Mouse (Mus musculus) retina, postnatal 1 day (tissue): ENCODE measurements around the gene Inafm2.

ENCODE experiments used
- DNase-seq: peaks from one replicate; pipeline ENCODE4 v3.0.0-alpha.2; 2012

Gene Inafm2

DNA sequence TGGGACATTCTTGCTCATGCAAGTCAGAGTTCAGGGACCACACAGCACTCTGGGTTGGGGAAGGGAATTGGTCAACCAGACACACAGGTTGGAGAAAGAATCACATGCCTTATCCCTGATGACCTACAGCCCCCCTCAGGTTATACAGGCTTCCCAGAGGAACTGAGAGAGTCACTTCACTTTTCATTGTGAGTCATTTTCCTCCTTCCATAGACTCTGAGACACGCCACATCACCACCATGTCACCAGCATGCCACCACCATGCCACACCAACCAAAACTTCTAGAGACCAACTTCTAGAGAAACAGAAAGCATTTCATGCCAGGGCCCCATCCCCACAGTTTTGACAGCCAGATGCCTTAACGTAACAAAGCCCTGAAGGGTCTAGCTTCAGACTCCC, 18.7 kb upstream of the Inafm2 start:
- DNase-seq, result no peak

DNA sequence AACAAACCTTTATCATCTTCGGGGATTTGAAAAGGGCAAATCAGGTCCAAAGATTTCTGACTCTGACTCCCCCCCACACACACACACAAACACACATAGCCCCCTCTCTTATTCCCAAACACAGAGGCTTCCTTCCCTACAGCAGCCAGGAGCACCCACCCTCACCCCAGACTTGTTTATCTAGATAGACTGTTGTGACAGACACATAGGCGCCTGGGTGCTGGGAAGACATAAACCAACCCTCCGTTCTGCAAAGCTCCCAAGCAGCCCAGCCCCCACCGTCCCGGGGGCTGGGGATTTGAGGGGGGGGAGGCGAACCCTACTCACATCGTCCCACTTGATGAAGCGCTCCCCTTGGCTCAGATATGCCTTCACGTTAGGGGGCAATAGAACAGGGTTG, 17.6 kb upstream of the Inafm2 start:
- no peak for DNase-seq

DNA sequence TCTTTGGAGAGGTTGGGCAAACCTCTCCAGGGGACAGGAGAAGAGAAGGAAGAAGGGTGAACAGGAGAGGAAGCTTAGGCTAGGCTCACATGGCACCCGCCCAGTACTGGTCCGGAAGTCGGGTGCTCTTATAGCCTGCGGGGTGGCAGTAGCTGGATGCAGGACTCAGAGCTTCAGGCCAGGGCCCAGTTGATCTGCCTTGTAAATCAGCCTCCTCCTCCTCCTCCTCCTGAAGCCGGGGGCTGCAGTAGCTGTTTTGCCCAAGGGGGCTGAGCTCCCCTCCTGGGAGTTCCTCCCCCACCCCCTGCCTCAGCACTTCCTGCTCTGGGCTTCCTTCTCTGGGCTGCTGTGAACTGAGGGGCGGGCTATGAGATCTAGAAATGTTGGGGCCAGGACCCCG, 17.2 kb upstream of the Inafm2 start, which contains the start of gene Plcb2:
Gene Plcb2 (minus strand): TSS at position 102 of the 400 bp plus-strand sequence.
- DNase-seq, result no peak

DNA sequence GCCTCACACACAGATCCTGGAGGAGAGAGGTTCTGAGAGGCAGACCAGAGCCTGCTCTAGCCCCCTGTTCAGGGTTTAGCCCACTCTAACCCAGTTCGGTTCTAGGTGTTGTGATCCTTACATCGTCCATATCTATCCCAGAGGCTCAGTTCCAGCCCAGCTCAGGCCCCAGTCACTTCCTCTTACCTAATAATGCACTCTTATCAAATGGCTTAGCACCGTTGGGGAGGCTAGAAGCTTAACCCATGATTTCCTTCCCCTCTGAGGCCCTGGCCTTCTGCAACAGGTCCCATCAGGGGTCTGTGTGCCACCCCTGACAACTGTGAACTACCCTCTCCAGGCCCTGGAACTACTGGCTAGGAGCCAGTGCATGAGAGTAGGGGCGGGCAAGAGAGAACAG, 16.4 kb upstream of the Inafm2 start:
- DNase-seq, result no peak

DNA sequence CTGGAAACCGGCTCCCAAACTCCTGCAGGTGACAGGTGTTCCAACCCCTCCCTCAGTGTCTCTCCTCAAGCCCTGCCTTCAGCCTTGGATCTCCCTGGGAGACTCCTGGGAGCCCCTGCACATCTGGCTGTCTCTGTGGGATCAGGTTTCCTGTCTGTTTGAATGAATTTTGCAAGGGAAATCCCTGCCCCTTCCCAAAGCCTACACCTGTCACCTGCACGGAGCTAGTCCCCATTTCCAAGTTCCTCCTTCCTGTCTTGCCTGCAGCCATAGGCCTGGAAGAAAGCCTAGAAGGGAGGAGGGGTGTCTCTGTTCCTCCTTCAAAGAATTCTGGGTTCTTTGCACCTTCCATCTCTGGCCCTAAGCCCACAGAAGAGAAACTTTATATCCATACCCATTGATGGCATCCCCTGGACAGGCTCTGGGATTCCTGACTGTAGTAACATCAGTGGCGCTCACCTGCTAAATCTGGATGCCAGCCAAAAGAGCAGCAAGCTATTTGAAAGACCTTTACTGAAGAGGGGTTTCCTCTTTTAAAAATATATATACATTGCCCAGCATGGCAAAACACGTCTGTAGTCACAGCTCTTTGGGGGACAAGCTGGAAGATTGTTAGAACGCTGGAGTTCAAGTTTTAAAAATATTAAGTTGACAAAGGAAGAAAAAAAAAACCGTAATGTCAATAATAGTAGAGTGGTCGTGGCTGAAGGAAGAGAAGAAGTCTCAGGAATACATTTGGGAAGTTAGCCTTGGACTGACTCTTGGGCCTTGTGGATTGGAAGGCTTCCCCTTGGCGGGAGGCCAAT, 15.5 kb upstream of the Inafm2 start:
- DNase-seq, result no peak

DNA sequence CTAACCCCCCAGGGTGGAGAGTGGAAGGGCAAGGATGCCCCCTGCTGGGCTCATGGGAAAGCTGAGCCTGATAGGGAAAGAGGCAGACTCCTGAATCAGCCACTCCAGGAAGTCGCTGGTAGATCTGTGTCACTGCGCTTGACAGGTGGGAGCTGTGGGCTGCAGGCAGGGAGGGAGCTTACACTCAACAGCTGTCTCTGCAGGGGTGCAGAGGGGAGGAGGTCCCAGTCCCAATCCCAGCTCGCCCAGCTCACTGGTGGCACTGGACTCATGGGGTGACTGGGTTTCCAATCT, 15.0 kb upstream of the Inafm2 start:
- peak; percentile 56 for DNase-seq

DNA sequence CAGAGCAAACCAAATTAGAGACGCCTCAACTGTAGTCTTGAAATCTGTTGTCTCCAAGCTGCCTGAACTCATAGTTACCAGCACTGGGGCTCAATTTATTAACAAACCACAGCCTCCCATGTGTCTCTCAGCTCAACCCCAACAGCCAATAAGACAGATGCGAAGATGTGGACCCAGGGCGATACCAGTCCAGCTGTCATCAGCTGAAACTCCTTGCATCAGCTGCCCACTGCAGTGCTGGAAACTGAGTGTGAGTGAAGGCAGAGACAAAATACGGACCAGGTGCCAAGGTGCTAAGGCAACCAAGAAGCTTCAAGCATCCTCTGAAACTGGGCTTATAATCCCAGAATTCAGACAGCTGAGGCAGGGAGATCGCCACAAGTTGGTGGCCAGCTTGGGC, 13.6 kb upstream of the Inafm2 start:
- DNase-seq, result no peak

DNA sequence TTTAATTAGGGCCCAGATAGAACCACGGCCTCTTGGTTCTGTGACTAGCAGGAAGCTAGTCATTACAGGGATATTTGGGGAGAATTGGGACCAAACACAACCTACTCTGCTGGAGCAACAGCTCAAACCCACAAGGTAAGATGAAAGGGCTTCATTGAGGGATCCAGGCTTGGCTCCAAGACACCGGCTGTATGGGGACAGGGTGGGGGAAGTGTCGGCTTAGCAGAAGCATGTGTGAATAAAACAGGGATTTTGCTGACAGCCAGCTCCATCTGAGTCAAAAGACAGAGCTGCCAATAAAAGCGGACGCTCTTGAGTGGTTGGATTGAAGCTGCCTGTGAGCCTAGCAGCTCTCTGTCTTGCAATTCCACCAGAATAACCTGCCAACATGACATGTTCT, 12.2 kb upstream of the Inafm2 start:
- no peak for DNase-seq

DNA sequence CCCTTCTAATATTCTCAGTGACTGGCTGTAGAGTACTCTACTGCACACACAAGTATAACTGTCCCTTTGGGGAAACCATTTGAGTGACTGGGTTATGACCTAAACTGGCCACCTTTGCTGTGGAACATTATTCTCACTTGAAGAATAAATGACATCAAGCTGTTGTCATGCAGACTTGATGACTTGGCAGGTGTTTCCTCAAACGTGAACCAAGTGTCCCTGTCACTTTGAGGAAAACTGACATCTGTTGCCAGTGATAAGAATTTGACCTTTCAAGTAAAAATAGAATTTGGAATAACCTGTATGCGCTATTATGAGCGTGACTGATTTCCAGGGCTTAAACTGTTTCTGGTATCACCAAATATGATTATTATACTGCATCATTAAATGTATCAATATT, 5.2 kb upstream of the Inafm2 start:
- no peak for DNase-seq

DNA sequence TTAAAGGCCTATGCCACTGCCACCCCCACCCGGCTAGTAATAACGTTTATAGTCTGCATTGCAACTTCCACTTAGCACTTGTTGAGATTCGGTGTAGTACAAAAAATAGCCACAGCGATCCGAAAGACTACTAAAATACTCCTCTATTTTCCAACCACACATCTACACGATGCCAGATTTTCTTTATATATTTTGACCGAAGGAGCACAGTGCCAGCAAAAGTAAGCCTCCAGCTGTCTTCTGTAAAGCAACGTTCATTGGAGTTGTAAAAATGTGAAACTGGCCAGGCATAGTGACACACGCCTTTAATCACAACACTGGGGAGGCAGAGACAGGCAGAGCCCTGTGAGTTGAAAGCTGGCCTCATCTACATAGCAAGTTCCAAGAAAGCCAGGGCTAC, 4.4 kb upstream of the Inafm2 start:
- DNase-seq, result no peak

DNA sequence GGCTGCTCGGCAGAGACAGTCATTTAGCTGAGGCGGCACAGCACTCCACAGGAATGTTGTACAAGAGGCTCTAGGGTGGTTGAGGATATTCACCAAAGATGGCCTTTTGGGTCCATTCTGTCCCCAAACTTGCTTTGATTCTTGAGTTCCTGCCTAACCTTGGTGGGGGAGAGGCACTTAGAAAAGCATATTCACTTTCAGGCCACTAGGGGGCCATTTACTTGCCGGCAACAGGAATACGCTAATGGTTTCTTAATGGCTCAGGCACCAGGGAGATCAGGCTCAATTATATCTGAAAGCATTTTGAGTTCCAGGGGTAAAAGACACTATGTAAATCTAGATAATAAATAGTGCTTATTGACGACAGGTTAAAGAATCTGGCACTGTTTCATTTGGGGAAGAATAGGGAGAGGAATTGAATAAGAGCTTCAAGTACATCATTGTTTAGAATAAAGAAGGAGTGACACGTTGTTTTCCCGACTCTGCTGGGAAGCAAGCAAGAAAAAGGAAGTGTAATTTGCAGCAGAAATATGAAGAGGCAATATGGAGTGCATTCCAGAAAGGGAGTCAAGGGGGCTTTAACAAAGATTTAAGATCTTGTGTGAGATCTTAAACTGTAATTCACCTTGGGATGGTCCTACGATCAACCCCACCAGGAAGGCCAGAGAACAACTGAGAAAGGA, 2.2 kb upstream of the Inafm2 start:
- peak; percentile 80 for DNase-seq

DNA sequence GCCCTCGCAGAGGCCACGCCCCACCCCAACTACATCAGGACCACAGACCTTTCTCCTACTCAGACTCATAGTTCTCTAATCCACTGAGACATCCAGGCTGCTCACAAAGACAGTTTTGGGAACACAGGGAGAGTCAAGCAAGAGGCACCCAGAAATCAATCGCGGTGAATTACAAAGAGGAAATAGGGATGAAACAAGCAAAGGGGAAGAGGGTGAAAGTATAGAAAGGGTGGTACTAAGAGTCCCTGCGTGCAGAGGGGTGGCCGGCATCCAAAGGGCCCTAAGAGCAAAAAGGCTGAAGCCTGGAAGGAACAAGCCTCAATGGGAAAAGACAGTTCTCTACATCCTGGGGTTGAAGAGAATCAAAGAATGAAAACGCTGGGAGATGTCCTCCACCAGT, 937 bp upstream of the Inafm2 start:
- no peak for DNase-seq

DNA sequence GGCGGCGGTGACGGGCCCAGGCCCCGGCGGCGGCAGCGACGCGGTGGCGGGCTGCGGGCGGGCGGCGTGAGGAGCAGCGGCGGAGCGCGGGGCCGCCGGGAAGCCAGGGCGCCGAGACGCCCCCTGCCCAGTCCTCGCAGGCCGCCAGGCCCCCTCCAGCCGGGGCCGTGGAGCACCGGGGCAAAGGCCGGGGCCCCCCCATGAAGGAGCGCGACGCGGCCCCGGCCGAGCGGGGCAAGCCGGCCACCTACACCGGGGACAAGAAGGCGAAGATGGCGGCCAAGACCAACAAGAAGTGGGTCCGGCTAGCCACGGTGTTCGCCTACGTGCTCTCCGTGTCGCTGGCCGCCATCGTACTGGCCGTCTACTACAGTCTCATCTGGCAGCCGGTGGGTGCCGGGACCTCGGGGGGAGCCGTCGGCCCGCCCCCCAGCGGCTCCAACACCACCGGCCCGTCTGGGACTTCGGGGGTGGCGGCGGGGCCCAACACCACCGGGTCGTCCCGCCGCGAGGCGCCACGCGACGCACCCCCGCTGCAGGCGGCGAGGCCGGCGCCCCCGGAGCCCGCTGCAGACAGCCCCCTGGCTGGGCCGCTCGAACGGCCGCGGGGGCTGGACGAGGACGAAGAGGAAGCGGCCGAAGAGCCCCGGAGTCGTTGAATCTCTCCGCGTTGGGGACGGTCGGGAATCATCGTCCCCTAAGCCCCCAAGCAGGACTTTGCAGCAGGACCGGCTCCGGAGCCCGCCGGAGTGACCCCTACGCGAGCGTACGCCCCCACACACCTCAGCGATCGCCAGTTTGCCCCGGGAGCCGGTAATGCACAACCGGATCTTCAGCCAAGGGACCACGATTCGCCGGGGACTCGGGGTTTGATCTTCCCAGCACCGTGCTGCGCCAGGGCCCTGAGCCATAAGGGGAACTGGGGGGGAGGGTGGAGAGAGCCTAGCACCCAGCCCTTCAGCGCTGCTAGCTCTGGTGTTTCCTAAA, 650 bp downstream of the Inafm2 start:
- DNase-seq, result peak; percentile 60

DNA sequence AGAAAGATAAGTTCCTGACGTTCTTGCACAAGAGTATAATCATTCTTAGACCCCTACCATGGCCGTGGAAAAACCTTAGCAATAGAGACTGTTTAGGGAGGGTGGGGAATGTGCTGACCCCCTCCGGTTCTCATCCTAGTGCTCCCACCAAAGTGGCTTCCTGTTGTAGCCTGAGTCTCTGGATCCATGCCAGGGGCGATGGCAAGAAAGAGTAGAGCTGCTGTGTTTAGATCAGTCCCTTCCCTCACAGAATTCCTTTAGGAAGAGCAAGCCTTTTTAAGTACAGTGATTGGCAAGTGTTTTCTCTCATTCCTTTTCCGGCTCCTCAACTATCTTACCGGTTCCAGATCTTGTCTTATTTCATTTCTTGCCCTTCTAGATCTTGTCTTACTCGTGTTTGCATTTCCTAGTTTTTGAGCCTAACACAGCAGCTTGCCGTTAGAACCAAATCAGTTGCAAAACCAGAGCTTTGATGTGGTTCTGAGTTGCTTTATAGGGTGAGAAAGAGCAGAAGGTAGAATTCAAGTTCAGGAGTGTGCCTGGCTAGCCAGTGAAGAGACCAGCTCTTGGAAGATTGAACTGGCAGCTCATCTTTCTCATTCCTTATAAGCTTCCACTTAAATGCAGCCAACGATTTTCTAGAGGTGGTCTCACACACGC, 1.9 kb downstream of the Inafm2 start:
- peak; percentile 37 for DNase-seq

DNA sequence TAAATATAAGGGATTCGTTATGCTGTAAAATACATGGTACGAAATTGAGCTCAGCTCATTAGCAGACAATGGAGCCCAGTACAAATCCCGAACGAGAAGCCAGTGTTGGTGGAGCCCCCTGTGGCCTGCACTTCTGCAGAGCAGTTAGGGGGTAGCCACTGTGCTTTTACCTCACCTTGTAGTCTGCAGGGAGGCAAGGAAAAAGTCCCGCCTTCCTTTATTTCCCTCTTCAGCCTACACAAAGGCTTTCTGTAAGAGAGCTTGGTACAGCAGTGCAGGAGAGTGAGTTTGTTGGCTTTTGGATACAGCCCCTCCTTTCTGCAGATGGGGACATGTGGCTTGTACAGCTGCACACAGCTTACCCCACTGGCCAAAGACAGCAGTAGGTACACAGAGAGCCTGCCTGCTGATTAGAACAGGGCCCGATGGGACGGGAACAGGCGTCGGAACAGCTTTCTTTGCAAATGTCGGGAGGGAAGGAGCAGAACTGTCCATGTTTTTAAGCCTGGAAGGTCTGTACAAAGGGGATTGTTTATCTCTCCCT, 3.9 kb downstream of the Inafm2 start:
- DNase-seq, result no peak

DNA sequence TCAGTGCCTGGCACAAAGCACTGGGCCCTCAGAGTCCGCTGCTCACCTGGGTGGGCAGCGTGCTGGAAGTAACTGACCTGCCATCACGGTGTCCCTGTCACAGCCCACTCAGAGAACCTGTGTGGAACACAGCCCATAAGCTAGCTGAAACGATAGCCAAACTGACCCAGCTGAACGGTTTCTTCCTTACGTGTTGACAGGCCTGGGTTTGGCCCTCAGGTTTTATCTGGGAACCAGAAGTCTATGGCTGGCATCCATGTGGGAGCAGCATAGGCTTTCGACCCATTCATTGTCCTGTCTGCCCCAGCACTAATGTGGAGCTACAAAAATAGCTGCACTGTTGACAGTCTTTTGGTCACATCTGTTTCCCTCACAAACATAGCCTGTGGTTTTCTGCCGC, 4.9 kb downstream of the Inafm2 start:
- DNase-seq, result no peak

DNA sequence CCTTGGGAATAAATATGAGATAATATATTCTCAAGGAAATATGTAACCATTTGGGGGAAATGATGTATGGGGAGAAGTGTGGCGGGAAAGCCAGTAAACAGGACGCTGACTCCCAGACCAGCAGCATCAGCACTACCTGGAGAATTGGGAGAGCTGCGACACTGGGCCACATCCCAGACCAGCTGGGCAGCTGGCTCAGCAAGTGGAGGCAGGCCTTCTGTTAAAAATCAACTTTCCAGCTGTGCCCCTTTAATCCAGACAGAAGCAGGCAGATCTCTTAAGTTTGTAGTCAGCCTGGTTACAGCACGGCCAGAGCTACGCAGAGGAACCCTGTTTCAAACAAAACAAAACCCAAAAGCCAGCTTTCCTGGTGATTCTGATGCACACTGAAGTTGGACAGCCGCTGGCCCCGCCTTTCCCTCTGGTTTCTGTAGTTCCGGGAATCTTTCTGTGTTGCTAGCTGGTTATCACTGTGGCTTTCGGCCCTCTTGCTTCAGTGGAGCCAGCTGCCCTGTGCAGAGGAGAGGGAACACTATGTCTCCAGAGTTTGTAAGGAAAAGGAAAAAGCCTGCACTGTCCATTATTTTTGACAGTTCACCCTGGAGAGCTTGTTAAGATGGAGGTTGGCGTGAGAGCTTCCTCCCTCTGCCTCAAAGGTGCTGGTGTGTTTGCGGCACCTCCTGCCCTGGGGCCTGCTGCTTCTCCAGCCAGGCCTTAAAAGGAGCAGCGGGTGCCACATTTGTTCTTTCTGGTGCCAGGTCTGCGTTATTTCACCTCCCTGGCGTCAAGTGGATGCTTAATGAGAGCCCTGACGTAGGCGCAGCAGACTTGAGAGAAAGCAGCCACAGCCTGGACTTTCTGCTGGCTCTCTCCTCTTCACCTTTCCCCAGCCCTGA, 6.6 kb downstream of the Inafm2 start:
- DNase-seq, result no peak

DNA sequence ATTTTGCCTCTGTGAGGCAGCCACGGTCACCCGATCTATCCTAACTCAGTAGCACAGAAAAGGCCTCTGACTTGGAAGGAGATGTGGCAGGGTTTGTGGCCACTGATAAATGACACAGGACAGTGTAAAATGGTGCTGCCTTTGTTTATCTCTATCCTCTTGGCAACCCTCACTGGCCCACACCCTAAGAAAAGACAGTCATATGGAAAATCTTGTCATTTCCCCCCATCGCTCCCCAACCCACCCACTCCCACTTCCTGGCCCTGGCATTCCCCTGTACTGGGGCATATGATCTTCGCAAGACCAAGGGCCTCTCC, 7.2 kb downstream of the Inafm2 start:
- DNase-seq, result no peak

DNA sequence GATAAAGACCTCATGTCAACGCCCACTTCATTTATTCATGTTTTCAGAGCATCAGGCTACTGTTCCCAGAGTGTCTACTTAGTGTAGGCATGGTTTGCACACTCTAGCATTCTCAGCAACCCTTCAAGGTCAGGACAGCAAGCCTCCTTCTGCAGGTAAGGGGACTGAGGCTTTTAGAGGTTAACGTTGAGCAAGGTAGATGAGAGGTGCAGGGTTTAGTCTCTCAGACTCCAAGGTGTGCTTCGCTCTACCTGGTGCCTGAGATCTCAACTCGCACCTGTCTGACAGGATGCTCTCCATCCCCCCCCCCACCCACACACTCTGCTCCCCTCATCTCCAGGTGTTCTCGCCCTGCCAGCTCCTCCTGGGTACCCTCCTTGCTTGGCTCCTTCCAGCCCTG, 8.6 kb downstream of the Inafm2 start:
- DNase-seq, result no peak

DNA sequence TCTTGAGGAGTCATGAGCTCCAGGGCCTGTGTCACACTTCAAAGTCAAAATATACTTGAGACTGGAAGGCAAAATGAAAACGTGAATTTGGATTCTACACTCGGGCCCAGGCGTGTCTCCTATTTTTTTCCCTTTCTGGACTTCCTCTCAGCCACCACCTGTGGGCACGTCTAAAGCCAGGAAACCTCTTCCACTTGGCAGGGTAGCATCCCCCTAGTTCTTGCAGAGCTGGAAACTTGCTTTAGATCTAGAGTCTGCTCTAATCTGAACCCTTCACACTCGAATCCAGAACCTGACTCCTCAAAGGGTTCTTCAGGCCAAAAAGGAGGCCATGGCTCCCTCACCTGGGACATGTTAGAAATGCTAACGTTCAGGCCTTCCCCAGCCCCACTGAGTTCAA, 9.8 kb downstream of the Inafm2 start:
- DNase-seq, result no peak

DNA sequence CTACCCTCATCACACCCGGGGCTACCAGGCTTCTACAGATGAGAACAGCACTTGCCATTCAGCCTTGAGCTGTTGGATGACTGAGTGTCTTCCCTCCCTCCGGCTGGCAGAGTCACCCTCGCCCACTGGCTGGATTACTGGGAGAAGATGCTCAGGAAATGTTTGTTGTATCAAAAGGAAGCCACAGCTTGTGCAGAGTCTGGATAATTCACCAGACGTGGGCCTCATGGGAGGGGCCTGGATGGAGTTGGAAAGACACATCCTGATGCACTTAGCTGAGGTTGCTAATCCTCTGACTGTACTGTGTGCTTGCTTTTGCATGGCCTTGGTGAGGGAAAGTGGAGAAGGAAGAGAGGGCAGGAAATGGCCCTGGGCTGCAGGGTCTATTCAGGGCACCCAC, 10.5 kb downstream of the Inafm2 start:
- no peak for DNase-seq

DNA sequence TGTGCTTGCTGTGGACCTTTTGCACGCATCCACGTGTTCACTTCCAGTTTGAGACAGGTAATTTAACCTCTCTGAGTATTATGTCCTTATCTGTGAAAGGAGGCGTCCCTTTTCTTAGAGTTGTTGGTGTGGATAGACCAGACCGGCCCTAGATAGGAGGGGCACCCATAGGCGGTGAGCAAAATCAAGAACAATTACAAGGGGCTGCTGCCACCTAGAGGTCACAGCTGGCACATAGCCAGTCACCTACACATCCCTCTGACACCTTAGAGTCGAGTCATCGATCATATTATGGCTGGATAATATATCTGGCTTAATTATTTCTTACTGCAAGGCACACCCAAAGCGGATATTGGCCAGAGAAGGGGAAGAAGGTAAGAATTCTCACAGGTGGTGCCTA, 14.3 kb downstream of the Inafm2 start:
- peak; percentile 75 for DNase-seq
